Mouse (Mus musculus) intestine, embryonic 15.5 days (tissue): ENCODE results near the gene Slc25a19. TPM values are rescaled to one million over a fixed set of nuclear protein-coding genes. Genes with fewer than 3 reads are reported as not detected.

ENCODE experiments used
- ATAC-seq: fragments of 200-750 bp; cut with Nextera tagmentation; 2 replicates; pipeline ENCODE4 v1.8.0; 2017; ENCODE audit warnings: moderate TSS enrichment, moderate library complexity
- H3K27ac ChIP-seq: fragments of 300-500 bp; sonication (generic); 2 replicates; pipeline ENCODE4 v1.5.1; 2015; ENCODE audit warnings: mild to moderate bottlenecking, inconsistent platforms
- H3K27me3 ChIP-seq: fragments of 300-500 bp; sonication (generic); replicated peaks from 2 replicates; pipeline ENCODE4 v1.6.1; 2015; ENCODE audit warnings: inconsistent platforms
- H3K36me3 ChIP-seq: fragments of 300-500 bp; sonication (generic); 2 replicates; pipeline ENCODE4 v1.6.1; 2015; ENCODE audit warnings: inconsistent platforms
- H3K4me1 ChIP-seq: fragments of 300-500 bp; sonication (generic); replicated peaks from 2 replicates; pipeline ENCODE4 v1.6.1; 2015; ENCODE audit warnings: inconsistent platforms
- H3K4me2 ChIP-seq: fragments of 300-500 bp; sonication (generic); replicated peaks from 2 replicates; pipeline ENCODE4 v1.6.1; 2015; ENCODE audit warnings: mild to moderate bottlenecking, inconsistent platforms
- H3K4me3 ChIP-seq: fragments of 300-500 bp; sonication (generic); replicated peaks from 2 replicates; pipeline ENCODE4 v1.5.1; 2015; ENCODE audit warnings: inconsistent platforms
- H3K9ac ChIP-seq: fragments of 300-500 bp; sonication (generic); 2 replicates; pipeline ENCODE4 v1.6.1; 2015; ENCODE audit warnings: inconsistent platforms
- H3K9me3 ChIP-seq: fragments of 300-500 bp; sonication (generic); 2 replicates; pipeline ENCODE4 v1.6.1; 2016; ENCODE audit warnings: inconsistent platforms
- WGBS: fragments of 180-500 bp; shearing (Covaris S2); methylation state at CpG from one replicate; pipeline ENCODE4 v1.1.7; 2015; 5-methylcytosine and 5-hydroxymethylcytosine counted together
- polyA plus RNA-seq: library from polyadenylated mRNA; unstranded; fragments of >200 nt; fragmentation: Nextera tagmentation; extraction: Ambion mirVana; gene quantifications from 2 replicates; pipeline ENCODE4 v1.2.1, GENCODE M21; 2015

Gene Slc25a19
- polyA plus RNA-seq, 1 experiment from 2014 or later, result 24.7 TPM

DNA sequence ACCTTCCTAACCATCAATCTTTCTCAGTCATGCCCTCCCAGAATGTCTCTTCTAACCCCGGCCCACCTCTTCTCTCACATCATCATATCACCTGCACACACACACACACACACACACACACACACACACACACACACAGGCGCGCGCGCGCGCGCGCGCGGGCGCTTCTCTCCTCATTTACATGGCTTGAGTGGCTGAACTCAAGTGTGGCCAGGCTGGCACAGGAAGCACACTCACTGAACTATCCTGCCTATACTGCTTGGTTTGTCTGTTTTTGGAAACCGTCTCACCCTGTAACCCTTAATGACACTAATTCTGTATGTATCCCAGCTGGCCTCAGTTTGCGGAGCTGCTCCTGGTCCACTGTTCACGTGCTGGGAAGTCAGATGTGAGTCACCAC, 27.4 kb downstream of the Slc25a19 start:
- H3K36me3 ChIP-seq, result peaks cover 10% of the 10 kb centered on the region
- no peaks in the 10 kb centered on the region for H3K27me3 ChIP-seq
- no peak overlapping the region for H3K4me2 ChIP-seq
- H3K9ac ChIP-seq, result no peak overlapping the region
- 90% methylated on average over 15 of the region's 15 CpGs for WGBS
- H3K4me3 ChIP-seq, result no peak overlapping the region
- H3K9me3 ChIP-seq, result no peaks in the 10 kb centered on the region
- ATAC-seq, result no peak
- peaks cover 15% of the 10 kb centered on the region for H3K4me1 ChIP-seq
- H3K27ac ChIP-seq, result no peak overlapping the region

DNA sequence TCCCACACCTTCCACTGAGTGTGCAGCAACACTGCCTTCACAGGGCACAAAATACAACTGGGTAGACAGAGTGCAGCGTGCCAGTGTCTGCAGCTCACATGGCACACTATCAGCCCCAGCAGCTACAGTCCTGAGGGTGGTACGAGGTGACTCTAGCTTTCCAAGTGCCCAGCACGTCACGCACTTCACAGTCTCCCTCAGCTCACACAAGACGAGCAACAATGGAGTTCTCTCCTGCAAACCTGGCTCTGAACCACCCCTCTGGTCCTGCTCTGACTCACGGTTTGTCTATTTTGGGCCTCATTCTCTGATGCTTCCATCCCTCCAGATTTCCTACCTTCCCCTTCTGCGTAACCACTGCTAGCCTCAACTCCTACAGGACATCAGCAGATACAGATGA, 28.4 kb downstream of the Slc25a19 start:
- Histone ChIP-seq H3K9me3 (no peaks in the 10 kb centered on the region), H3K4me2 (no peak overlapping the region), H3K9ac (no peak overlapping the region), H3K4me1 (peaks cover 9% of the 10 kb centered on the region), H3K36me3 (peaks cover 14% of the 10 kb centered on the region), H3K27me3 (no peaks in the 10 kb centered on the region), H3K27ac (no peak overlapping the region), H3K4me3 (no peak overlapping the region)
- WGBS, result 91% methylated on average over 7 of the region's 7 CpGs
- ATAC-seq, result no peak

- no peak overlapping the region for H3K27ac ChIP-seq
- peaks cover 26% of the 10 kb centered on the region for H3K36me3 ChIP-seq
- peaks cover 7% of the 10 kb centered on the region for H3K4me1 ChIP-seq
- H3K27me3 ChIP-seq, result no peaks in the 10 kb centered on the region
- no peaks in the 10 kb centered on the region for H3K9me3 ChIP-seq
- H3K4me3 ChIP-seq, result no peak overlapping the region
- H3K4me2 ChIP-seq, result no peak overlapping the region
- H3K9ac ChIP-seq, result no peak overlapping the region
- ATAC-seq, result no peak
- 94% methylated on average over 4 of the region's 4 CpGs for WGBS
Measured at GRCm38 (mm10) chr11:115598309-115598708, 29.8 kb downstream of the Slc25a19 start.

GRCm38 (mm10) chr11:115595209-115595608, 32.9 kb downstream of the Slc25a19 start:
- 95% methylated on average over 3 of the region's 3 CpGs for WGBS
- H3K9me3 ChIP-seq, result no peaks in the 10 kb centered on the region
- no peak overlapping the region for H3K4me3 ChIP-seq
- H3K4me2 ChIP-seq, result no peak overlapping the region
- no peaks in the 10 kb centered on the region for H3K27me3 ChIP-seq
- no peak overlapping the region for H3K27ac ChIP-seq
- ATAC-seq, result no peak
- H3K4me1 ChIP-seq, result no peaks in the 10 kb centered on the region
- H3K36me3 ChIP-seq, result peaks cover 47% of the 10 kb centered on the region
- H3K9ac ChIP-seq, result no peak overlapping the region

DNA sequence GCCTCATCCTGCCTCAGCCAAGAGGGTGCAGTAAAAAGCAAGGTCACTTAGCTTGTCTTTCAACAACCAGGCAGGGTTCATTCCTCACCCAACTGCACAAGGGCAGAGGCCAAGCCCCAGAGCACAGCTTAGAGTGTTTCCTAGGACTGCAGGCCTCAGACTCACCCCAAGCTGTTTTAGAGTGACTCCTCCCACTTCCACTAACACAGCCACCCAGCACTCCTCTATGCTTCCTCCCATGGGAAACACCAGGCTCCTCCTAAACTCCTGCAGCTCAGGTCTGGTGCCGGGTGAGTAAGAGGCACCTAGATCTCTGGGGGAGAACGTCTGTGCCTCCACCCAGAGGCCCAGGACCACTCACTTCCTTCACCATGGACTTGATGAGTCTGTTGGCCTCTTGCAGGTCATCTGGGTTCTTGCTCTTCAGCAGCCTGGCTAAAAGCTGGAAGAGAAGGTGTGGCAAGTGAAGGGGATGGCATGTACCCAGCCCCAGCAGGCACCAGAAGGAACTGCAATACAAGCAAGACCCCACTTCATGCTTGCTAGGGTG, 37.5 kb downstream of the Slc25a19 start:
- WGBS, result 82% methylated on average over 2 of the region's 2 CpGs
- no peak for ATAC-seq

GRCm38 (mm10) chr11:115587984-115588383, 40.1 kb downstream of the Slc25a19 start:
- H3K36me3 ChIP-seq, result peaks cover 81% of the 10 kb centered on the region
- H3K27me3 ChIP-seq, result no peaks in the 10 kb centered on the region
- no peak for ATAC-seq
- H3K4me3 ChIP-seq, result no peak overlapping the region
- no peak overlapping the region for H3K27ac ChIP-seq
- no peak overlapping the region for H3K9ac ChIP-seq
- H3K4me2 ChIP-seq, result no peak overlapping the region
- no peaks in the 10 kb centered on the region for H3K9me3 ChIP-seq
- H3K4me1 ChIP-seq, result no peaks in the 10 kb centered on the region
- WGBS, result 83% methylated on average over 9 of the region's 9 CpGs

More for the DNA sequence above, 37.5 kb downstream of the Slc25a19 start:
- H3K36me3 ChIP-seq, result peaks cover 74% of the 10 kb centered on the region
- H3K4me2 ChIP-seq, result no peak overlapping the region
- no peak overlapping the region for H3K4me3 ChIP-seq
- H3K9me3 ChIP-seq, result no peaks in the 10 kb centered on the region
- no peak overlapping the region for H3K9ac ChIP-seq
- no peaks in the 10 kb centered on the region for H3K27me3 ChIP-seq
- no peaks in the 10 kb centered on the region for H3K4me1 ChIP-seq
- H3K27ac ChIP-seq, result no peak overlapping the region

DNA sequence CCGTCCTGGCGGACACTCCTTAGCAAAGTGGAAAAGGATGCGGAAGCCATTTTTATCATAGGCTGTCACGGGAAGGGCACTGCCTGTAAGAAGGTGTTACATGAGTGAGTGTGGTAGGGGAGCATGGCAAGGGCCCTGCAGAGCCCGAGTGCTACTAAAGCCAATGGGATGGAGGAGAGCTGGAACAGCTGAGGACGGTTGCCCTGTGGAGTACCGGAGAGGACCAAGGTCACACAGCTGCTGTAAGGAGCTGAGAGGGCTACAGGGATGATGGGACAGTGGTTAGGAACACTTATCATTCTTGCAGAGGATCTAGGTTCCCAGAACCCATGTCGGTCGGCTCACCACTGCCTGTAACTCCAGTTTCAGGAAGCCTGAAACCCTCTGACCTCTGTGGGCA, 41.7 kb downstream of the Slc25a19 start:
- 89% methylated on average over 9 of the region's 9 CpGs for WGBS
- peaks cover 86% of the 10 kb centered on the region for H3K36me3 ChIP-seq
- H3K9ac ChIP-seq, result no peak overlapping the region
- ATAC-seq, result no peak
- H3K27me3 ChIP-seq, result no peaks in the 10 kb centered on the region
- H3K4me2 ChIP-seq, result no peak overlapping the region
- no peaks in the 10 kb centered on the region for H3K9me3 ChIP-seq
- no peak overlapping the region for H3K4me3 ChIP-seq
- no peaks in the 10 kb centered on the region for H3K4me1 ChIP-seq
- no peak overlapping the region for H3K27ac ChIP-seq

- Histone ChIP-seq H3K27me3 (no peaks in the 10 kb centered on the region), H3K4me3 (no peak overlapping the region), H3K9me3 (no peaks in the 10 kb centered on the region), H3K27ac (no peak overlapping the region), H3K4me2 (no peak overlapping the region), H3K9ac (no peak overlapping the region), H3K36me3 (peaks cover 86% of the 10 kb centered on the region), H3K4me1 (no peaks in the 10 kb centered on the region)
- 85% methylated on average over 7 of the region's 7 CpGs for WGBS
- no peak for ATAC-seq
Measured at GRCm38 (mm10) chr11:115585573-115586100, 42.5 kb downstream of the Slc25a19 start.

DNA sequence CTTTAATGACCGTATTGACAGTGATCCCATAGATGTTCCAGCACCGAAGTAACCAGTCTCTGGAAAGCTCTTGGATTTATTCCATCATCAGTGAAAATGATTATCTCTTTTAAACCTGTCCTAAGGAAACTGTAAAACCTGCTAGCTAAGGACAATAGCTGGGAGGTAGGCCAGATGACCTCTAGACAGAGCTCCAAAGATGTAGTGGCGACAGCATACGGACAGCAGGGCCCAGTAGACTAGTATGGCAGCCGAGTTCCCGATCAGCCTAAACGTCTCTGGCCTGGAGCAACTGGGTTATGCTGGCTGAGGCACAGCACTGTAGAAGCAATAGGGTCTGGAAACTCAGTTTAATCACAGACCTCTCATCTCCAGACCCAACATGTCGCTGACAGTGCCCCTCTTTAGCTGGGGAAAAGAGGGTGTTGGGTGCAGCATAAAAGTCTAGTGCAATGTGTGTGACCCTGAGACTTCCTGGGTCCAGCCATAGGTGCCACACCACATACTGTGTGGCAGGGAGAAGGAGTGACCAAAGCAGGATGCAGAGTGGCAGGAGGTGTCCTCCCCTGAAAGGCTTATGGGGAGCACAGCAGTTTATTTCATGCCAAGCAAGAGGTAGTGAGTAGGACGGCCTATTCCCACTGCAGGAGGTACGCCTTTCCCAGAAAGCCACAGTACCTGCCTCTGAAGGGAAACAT, 43.6 kb downstream of the Slc25a19 start:
- peaks cover 82% of the 10 kb centered on the region for H3K36me3 ChIP-seq

GRCm38 (mm10) chr11:115582913-115583606, 45.0 kb downstream of the Slc25a19 start:
- WGBS, result 81% methylated on average over 10 of the region's 10 CpGs
- no peak overlapping the region for H3K27ac ChIP-seq
- H3K36me3 ChIP-seq, result peaks cover 82% of the 10 kb centered on the region
- no peaks in the 10 kb centered on the region for H3K9me3 ChIP-seq
- ATAC-seq, result no peak
- no peak overlapping the region for H3K9ac ChIP-seq
- no peaks in the 10 kb centered on the region for H3K27me3 ChIP-seq
- H3K4me2 ChIP-seq, result no peak overlapping the region
- H3K4me1 ChIP-seq, result no peaks in the 10 kb centered on the region
- H3K4me3 ChIP-seq, result no peak overlapping the region

More for the DNA sequence above, 43.6 kb downstream of the Slc25a19 start:
- no peak overlapping the region for H3K27ac ChIP-seq
- no peak for ATAC-seq
- H3K4me1 ChIP-seq, result no peaks in the 10 kb centered on the region
- H3K4me2 ChIP-seq, result no peak overlapping the region
- WGBS, result 86% methylated on average over 10 of the region's 10 CpGs
- H3K9ac ChIP-seq, result no peak overlapping the region
- H3K9me3 ChIP-seq, result no peaks in the 10 kb centered on the region
- H3K27me3 ChIP-seq, result no peaks in the 10 kb centered on the region
- no peak overlapping the region for H3K4me3 ChIP-seq

- Histone ChIP-seq H3K4me1 (no peaks in the 10 kb centered on the region), H3K27me3 (no peaks in the 10 kb centered on the region), H3K27ac (no peak overlapping the region), H3K4me2 (no peak overlapping the region), H3K9ac (no peak overlapping the region), H3K9me3 (no peaks in the 10 kb centered on the region), H3K4me3 (no peak overlapping the region), H3K36me3 (peaks cover 48% of the 10 kb centered on the region)
- ATAC-seq, result no peak
Measured at GRCm38 (mm10) chr11:115579080-115579479, 49.0 kb downstream of the Slc25a19 start.

- Histone ChIP-seq H3K27me3 (no peaks in the 10 kb centered on the region), H3K4me1 (0 out of 2 replicates have a peak, but pooled peaks cover 12% of the 10 kb centered on the region), H3K9me3 (no peaks in the 10 kb centered on the region), H3K36me3 (peaks cover 30% of the 10 kb centered on the region), H3K9ac (peak overlapping the region; percentile 70), H3K27ac (no peak overlapping the region), H3K4me2 (peak overlapping the region; percentile 74), H3K4me3 (peak overlapping the region; percentile 88)
- ATAC-seq, result no peak
- WGBS, result 13% methylated on average over 7 of the region's 7 CpGs
Measured at GRCm38 (mm10) chr11:115564961-115565360, 63.1 kb downstream of the Slc25a19 start.
